Mouse (Mus musculus) CD4-positive naive resting alpha-beta T cell, adult 57 days (primary cell): Measurements from ENCODE around the gene Ormdl1. TPM values are rescaled to one million over a fixed set of nuclear protein-coding genes. Genes with fewer than 3 reads are reported as not detected.

Source experiments
- total RNA-seq: library from RNA; stranded (reverse); gene quantifications from one replicate; pipeline ENCODE4 v1.2.4, GENCODE M21; 2023

The Ormdl1 gene
- total RNA-seq: 17.8 TPM

DNA sequence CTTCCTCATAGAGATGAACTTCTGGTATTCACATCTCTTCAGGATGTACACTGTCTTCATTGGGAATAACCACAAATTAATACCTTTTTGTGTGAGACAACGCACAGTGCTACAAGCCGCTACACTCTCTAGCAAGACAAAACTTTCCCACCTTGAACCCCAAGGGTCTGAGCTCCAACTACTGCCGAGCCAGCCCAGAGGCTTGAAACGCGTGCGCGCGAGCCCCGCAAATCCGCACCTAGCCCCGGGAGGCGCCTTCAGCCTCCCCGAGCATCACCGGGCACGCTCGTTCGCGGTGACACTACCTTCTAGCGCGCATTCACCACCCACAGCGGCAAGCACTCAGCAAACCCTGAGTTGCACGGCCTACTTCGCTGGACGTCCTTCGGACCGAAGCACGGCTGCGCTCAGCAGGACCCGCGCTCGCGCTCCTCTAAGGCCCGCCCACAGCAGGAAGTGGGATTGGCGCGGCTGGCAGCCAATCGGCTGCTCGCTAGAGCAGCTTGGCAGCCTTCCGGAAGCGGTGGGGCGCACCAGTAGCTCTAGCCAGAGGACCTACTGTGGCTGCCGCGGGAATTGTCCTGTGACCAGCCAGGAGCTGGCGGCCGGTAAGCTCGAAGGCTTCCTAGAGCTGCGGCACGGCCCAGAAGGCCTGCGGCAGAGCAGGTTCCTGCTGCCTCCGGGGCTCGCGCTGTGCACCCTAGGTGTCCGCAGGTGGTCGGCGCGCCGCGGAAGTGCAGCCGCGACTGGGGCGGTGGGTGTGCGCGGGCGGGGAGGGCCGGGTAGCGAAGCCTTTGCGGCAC is at the start of gene Ormdl1, which contains the start of the genes Pms1 and Gm28778:
Ormdl1 (plus strand) TSS at position 515 of the 803 bp plus-strand sequence.
Pms1 (minus strand) TSS at position 438 of the 803 bp plus-strand sequence.
Gm28778 (plus strand) TSS at position 531 of the 803 bp plus-strand sequence.

GRCm38 (mm10) chr1:53312989-53313967 is 16.4 kb downstream of the Ormdl1 start, which contains the start of gene Osgepl1:
Osgepl1 (plus strand) TSS chr1:53313624.

DNA sequence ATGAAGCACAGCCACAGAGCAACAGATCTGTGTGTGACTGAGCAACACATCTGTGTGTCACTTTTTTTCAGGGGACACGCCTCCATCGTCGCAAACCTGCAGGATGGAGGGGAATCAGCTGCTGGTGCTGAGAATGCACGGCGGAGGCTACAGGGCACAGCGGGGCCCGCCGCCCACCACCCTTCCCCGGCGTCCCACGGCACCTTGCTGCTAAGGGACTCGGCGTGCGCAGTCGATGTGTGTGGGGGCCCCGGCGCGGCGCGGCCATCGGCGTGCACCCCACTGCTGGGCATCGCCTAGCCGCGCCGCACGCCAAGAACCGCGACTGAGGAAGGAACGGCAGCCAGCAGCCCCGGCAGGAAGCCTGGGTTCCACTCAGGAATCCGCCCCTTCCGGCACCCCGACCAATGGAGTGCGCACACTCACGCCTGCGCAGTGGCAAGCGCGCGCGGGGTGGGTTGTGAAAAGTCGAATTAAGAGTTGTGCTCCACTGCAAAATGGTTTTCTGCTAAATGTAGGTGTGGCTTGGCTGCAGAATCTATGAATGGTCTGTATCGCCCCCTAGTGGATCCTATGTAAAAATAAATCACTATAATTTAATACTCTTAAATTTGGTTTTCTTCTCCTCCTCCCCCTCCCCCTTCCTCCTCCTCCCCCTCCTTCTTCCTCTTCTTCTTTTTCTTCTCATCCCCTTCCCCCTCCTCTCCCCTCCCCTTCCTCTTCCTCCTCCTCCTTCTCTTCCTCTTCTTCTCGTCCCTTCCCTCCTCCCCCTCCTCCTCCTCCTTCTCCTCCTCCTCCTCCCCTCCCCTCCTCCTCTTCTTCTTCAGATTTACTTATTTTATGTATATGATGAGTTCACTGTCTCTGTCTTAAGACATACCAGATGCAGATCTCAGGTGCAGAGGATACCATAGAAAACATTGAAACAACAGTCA is 55.7 kb downstream of the Ormdl1 start, which contains the start of the genes Asdurf, Gm28551 and Asnsd1:
Asdurf (minus strand) TSS at position 293 of the 935 bp plus-strand sequence.
Gm28551 (minus strand) TSS at position 341 of the 935 bp plus-strand sequence.
Asnsd1 (minus strand) TSS at position 426 of the 935 bp plus-strand sequence.

Other genes with a start within 250 kb of the Ormdl1 start
- not detected for gene Mstn, start 235.5 kb upstream of the Ormdl1 start, total RNA-seq
- not detected for gene 1700019A02Rik, start 109.5 kb upstream of the Ormdl1 start, total RNA-seq
- 19.9 TPM for gene Pms1, start 77 bp upstream of the Ormdl1 start, total RNA-seq
- gene Gm28778, start within 50 bp of the Ormdl1 start, total RNA-seq: not detected
- gene Osgepl1, start 16.5 kb downstream of the Ormdl1 start, total RNA-seq: 9.8 TPM
- not detected for gene Asdurf, start 55.5 kb downstream of the Ormdl1 start, total RNA-seq
- gene Gm28551, start 55.6 kb downstream of the Ormdl1 start, total RNA-seq: 0.24 TPM
- 32.4 TPM for gene Asnsd1, start 55.7 kb downstream of the Ormdl1 start, total RNA-seq